Mouse (Mus musculus) adipocyte (in vitro differentiated cells): Measurements from ENCODE around the gene Inpp5e.

ENCODE experiments used
- DNase-seq: peaks from one replicate; pipeline ENCODE4 v3.0.0-alpha.2; 2016; ENCODE audit warnings: low spot score

The Inpp5e gene

GRCm38 (mm10) chr2:26408515-26409356 lies at the start of gene Inpp5e:
TSS of gene Inpp5e (minus strand) at chr2:26409203.
- peak; percentile 92 for DNase-seq

GRCm38 (mm10) chr2:26458402-26459124 lies 49.6 kb upstream of the Inpp5e start:
- DNase-seq = no peak

- peak; percentile 73 for DNase-seq
These were observed 40.4 kb upstream of the Inpp5e start for GRCm38 (mm10) chr2:26449121-26450060.

- no peak for DNase-seq
These were observed 38.4 kb upstream of the Inpp5e start for GRCm38 (mm10) chr2:26447451-26447850.

- DNase-seq = no peak
These were observed 37.7 kb upstream of the Inpp5e start for GRCm38 (mm10) chr2:26446671-26447070.

GRCm38 (mm10) chr2:26445666-26446445 lies 36.9 kb upstream of the Inpp5e start:
- peak; percentile 92 for DNase-seq

GRCm38 (mm10) chr2:26444946-26445665 lies 36.1 kb upstream of the Inpp5e start, which contains the start of gene Sec16a:
TSS of gene Sec16a (minus strand) at chr2:26445216.
- DNase-seq = peak; percentile 100

GRCm38 (mm10) chr2:26444368-26444767 lies 35.4 kb upstream of the Inpp5e start:
- DNase-seq = peak; percentile 50

- no peak for DNase-seq
These were observed 34.9 kb upstream of the Inpp5e start for GRCm38 (mm10) chr2:26443876-26444275.

GRCm38 (mm10) chr2:26442843-26443242 lies 33.8 kb upstream of the Inpp5e start:
- DNase-seq = no peak

- peak; percentile 32 for DNase-seq
These were observed 32.7 kb upstream of the Inpp5e start for GRCm38 (mm10) chr2:26441688-26442087.

GRCm38 (mm10) chr2:26441261-26441660 lies 32.3 kb upstream of the Inpp5e start:
- no peak for DNase-seq

- DNase-seq = no peak
These were observed 30.7 kb upstream of the Inpp5e start for GRCm38 (mm10) chr2:26439671-26440070.

- no peak for DNase-seq
These were observed 29.4 kb upstream of the Inpp5e start for GRCm38 (mm10) chr2:26438373-26438772.

GRCm38 (mm10) chr2:26437221-26437620 lies 28.2 kb upstream of the Inpp5e start:
- DNase-seq = no peak

GRCm38 (mm10) chr2:26434791-26435572 lies 26.0 kb upstream of the Inpp5e start:
- peak; percentile 54 for DNase-seq

- DNase-seq = no peak
These were observed 20.8 kb upstream of the Inpp5e start for GRCm38 (mm10) chr2:26429851-26430250.

- DNase-seq = no peak
These were observed 15.5 kb upstream of the Inpp5e start for GRCm38 (mm10) chr2:26424541-26424940.

- no peak for DNase-seq
These were observed 14.1 kb upstream of the Inpp5e start for GRCm38 (mm10) chr2:26423086-26423485.

GRCm38 (mm10) chr2:26421969-26422368 lies 13.0 kb upstream of the Inpp5e start:
- no peak for DNase-seq
